Mouse (Mus musculus) midbrain, embryonic 15.5 days (tissue): ENCODE results near the gene 4930432K21Rik. TPM values are rescaled to one million over a fixed set of nuclear protein-coding genes. Genes with fewer than 3 reads are reported as not detected.

Experiments
- ATAC-seq: fragments of 200-750 bp; cut with Nextera tagmentation; replicated peaks from 2 replicates; pipeline ENCODE4 v1.8.0; 2017; ENCODE audit warnings: moderate TSS enrichment
- H3K27ac ChIP-seq: fragments of 300-500 bp; sonication (generic); 2 replicates; pipeline ENCODE4 v1.5.1; 2015; ENCODE audit warnings: mild to moderate bottlenecking, inconsistent platforms
- H3K27me3 ChIP-seq: fragments of 300-500 bp; sonication (generic); replicated peaks from 2 replicates; pipeline ENCODE4 v1.6.1; 2015; ENCODE audit warnings: inconsistent platforms
- H3K36me3 ChIP-seq: fragments of 300-500 bp; sonication (generic); replicated peaks from 2 replicates; pipeline ENCODE4 v1.6.1; 2015; ENCODE audit warnings: inconsistent platforms
- H3K4me1 ChIP-seq: fragments of 300-500 bp; sonication (generic); 2 replicates; pipeline ENCODE4 v1.6.1; 2015; ENCODE audit warnings: inconsistent platforms
- H3K4me2 ChIP-seq: fragments of 300-500 bp; sonication (generic); 2 replicates; pipeline ENCODE4 v1.6.1; 2015; ENCODE audit warnings: inconsistent platforms, mild to moderate bottlenecking, moderate library complexity
- H3K4me3 ChIP-seq: fragments of 300-500 bp; sonication (generic); 2 replicates; pipeline ENCODE4 v1.5.1; 2015; ENCODE audit warnings: mild to moderate bottlenecking, inconsistent platforms
- H3K9ac ChIP-seq: fragments of 300-500 bp; sonication (generic); 2 replicates; pipeline ENCODE4 v1.6.1; 2015; ENCODE audit warnings: mild to moderate bottlenecking, inconsistent platforms
- H3K9me3 ChIP-seq: fragments of 300-500 bp; sonication (generic); 2 replicates; pipeline ENCODE4 v1.6.1; 2016; ENCODE audit warnings: inconsistent platforms
- WGBS: fragments of 180-500 bp; shearing (Covaris S2); methylation state at CpG from one replicate; pipeline ENCODE4 v1.1.7; 2015; ENCODE audit warnings: mixed read lengths; 5-methylcytosine and 5-hydroxymethylcytosine counted together
- microRNA counts: library from miRNA; unstranded; fragments of <30 nt; microRNA quantifications from one replicate; lab custom pipeline; 2016
- microRNA-seq: library from miRNA; unstranded; fragments of <30 nt; microRNA quantifications from one replicate; pipeline ENCODE4, GENCODE M21; 2016
- polyA plus RNA-seq: library from polyadenylated mRNA; unstranded; fragments of >200 nt; fragmentation: Nextera tagmentation; extraction: Ambion mirVana; gene quantifications from 2 replicates; pipeline ENCODE4 v1.2.1, GENCODE M21; 2015

4930432K21Rik gene
- polyA plus RNA-seq, 1 experiment from 2014 or later: 2.9 TPM

GRCm38 (mm10) chr8:84220105-84220504, 72.3 kb downstream of the 4930432K21Rik start:
- WGBS: 88% methylated on average over 7 of the region's 7 CpGs
- no peak for ATAC-seq
- Histone ChIP-seq H3K36me3 (peaks cover 78% of the 10 kb centered on the region), H3K27ac (no peak overlapping the region), H3K27me3 (no peaks in the 10 kb centered on the region), H3K4me2 (no peak overlapping the region), H3K4me3 (no peak overlapping the region), H3K9me3 (no peaks in the 10 kb centered on the region), H3K9ac (no peak overlapping the region), H3K4me1 (no peaks in the 10 kb centered on the region)

MicroRNAs within 50 kb of the gene (microRNA counts, 519-probe panel; counts per million panel counts)
- microRNA mmu-miR-181c (lab: Ali Mortazavi, UCI): 3,102 counts per million, percentile 72 among the panel's probes with 10 or more counts
- microRNA mmu-miR-23a (lab: Ali Mortazavi, UCI): 3,254 counts per million, percentile 75 among the panel's probes with 10 or more counts
- microRNA mmu-miR-27a (lab: Ali Mortazavi, UCI): 3,451 counts per million, percentile 80 among the panel's probes with 10 or more counts

Small RNA genes within 50 kb of the gene (microRNA-seq; reads per million reads assigned to microRNA genes)
- gene Gm25110: not detected
- 16,622 reads per million, percentile 97 among the genes with 10 or more reads in this experiment for gene Mir181c
- 9,664 reads per million, percentile 96 among the genes with 10 or more reads in this experiment for gene Mir181d
- 3,904 reads per million, percentile 89 among the genes with 10 or more reads in this experiment for gene Mir23a
- not detected for gene Mir24-2
- gene Mir27a: 37.9 reads per million, percentile 42 among the genes with 10 or more reads in this experiment
- gene Mir3074-2: not detected

Other genes with a start within 250 kb of the 4930432K21Rik start
- 67.2 and 68.0 TPM in 2 replicates for gene Adgrl1, start 247.9 kb upstream of the 4930432K21Rik start, polyA plus RNA-seq
- 0.93 and 1.00 TPM in 2 replicates for gene Gm10644, start 192.8 kb upstream of the 4930432K21Rik start, polyA plus RNA-seq
- 8.0 and 10.9 TPM in 2 replicates for gene Asf1b, start 192.5 kb upstream of the 4930432K21Rik start, polyA plus RNA-seq
- gene Prkaca, start 175.0 kb upstream of the 4930432K21Rik start, polyA plus RNA-seq: 228 and 238 TPM in 2 replicates
- 7.1 and 7.2 TPM in 2 replicates for gene Samd1, start 150.4 kb upstream of the 4930432K21Rik start, polyA plus RNA-seq
- gene 1700067K01Rik, start 146.5 kb upstream of the 4930432K21Rik start, polyA plus RNA-seq: 0.66 and 1.0 TPM in 2 replicates
- 0.26 and 0.39 TPM in 2 replicates for gene 2210011C24Rik, start 135.9 kb upstream of the 4930432K21Rik start, polyA plus RNA-seq
- 2.6 and 2.8 TPM in 2 replicates for gene Palm3, start 126.6 kb upstream of the 4930432K21Rik start, polyA plus RNA-seq
- gene Il27ra, start 105.4 kb upstream of the 4930432K21Rik start, polyA plus RNA-seq: 0.58 and 0.68 TPM in 2 replicates
- gene Rln3, start 103.0 kb upstream of the 4930432K21Rik start, polyA plus RNA-seq: 0.48 and 1.3 TPM in 2 replicates
- 1.0 and 1.4 TPM in 2 replicates for gene Gm10643, start 82.9 kb upstream of the 4930432K21Rik start, polyA plus RNA-seq
- gene Rfx1, start 81.2 kb upstream of the 4930432K21Rik start, polyA plus RNA-seq: 12.4 and 14.0 TPM in 2 replicates
- 25.8 and 26.3 TPM in 2 replicates for gene Dcaf15, start 43.3 kb upstream of the 4930432K21Rik start, polyA plus RNA-seq
- 0.68 and 0.73 TPM in 2 replicates for gene Podnl1, start 22.0 kb upstream of the 4930432K21Rik start, polyA plus RNA-seq
- gene Cc2d1a, start 89 bp upstream of the 4930432K21Rik start, polyA plus RNA-seq: 52.5 and 53.3 TPM in 2 replicates
- 8.1 and 8.5 TPM in 2 replicates for gene Nanos3, start 37.2 kb downstream of the 4930432K21Rik start, polyA plus RNA-seq
- 33.2 and 33.3 TPM in 2 replicates for gene Zswim4, start 89.0 kb downstream of the 4930432K21Rik start, polyA plus RNA-seq
- gene D8Ertd738e, start 101.7 kb downstream of the 4930432K21Rik start, polyA plus RNA-seq: 225 and 244 TPM in 2 replicates
- gene Mri1, start 109.3 kb downstream of the 4930432K21Rik start, polyA plus RNA-seq: 49.4 and 50.9 TPM in 2 replicates
- gene Ccdc130, start 122.4 kb downstream of the 4930432K21Rik start, polyA plus RNA-seq: 22.8 and 26.6 TPM in 2 replicates
- gene Cacna1a, start 240.4 kb downstream of the 4930432K21Rik start, polyA plus RNA-seq: 20.5 and 24.8 TPM in 2 replicates